In genomic region chr10:93063576-93063975, GRCm38 (mm10) we compare ENCODE assay signal across 13 mouse cellular contexts. TPM values are rescaled to one million over a fixed set of nuclear protein-coding genes. Genes with fewer than 3 reads are reported as not detected.
DNase-seq lines count a peak whose midpoint lies in the region; ATAC-seq and TF ChIP-seq lines count a peak whose summit lies in the region.
"Had no signal": no experiment of that assay in that cellular context is flagged by ENCODE, and none has a peak within 500 bp of the region (broad histone marks: within the 10 kb centered on the region; RNA-seq: fewer than 3 reads in every experiment).

No protein-coding gene starts in this region.

- WGBS in cerebellum, adult 2 months: 93% methylated on average over 3 of the region's 3 CpGs
- 58% methylated on average over 3 of the region's 3 CpGs for WGBS in hindbrain, embryonic 11.5 days

- no peak overlapping the region for H3K4me3 ChIP-seq in cerebellum, adult 2 months (replicated peaks; ENCODE audit: insufficient read depth, low read depth, low read length)
- no peak overlapping the region for H3K4me3 ChIP-seq in hindbrain, embryonic 11.5 days (ENCODE audit: low read depth, low read length)

- no peak overlapping the region for H3K4me2 ChIP-seq in hindbrain, embryonic 11.5 days (replicated peaks; ENCODE audit: low read depth, low read length)

- ATAC-seq in hindbrain, embryonic 11.5 days (ENCODE audit: low FRiP score): no peak

- H3K36me3 ChIP-seq in hindbrain, embryonic 11.5 days (ENCODE audit: control insufficient read depth, insufficient read depth, low read length): no peaks in the 10 kb centered on the region

- H3K9ac ChIP-seq in hindbrain, embryonic 11.5 days (ENCODE audit: low read depth, low read length): no peak overlapping the region

- peak; percentile 31 for DNase-seq in ES-CJ7 (ENCODE audit: low read depth, low spot score)
- peak; percentile 70 for DNase-seq in c-Kit-positive CD71-positive TER-119-negative erythroid progenitor cells, embryonic 14.5 days (ENCODE audit: low read depth)
- DNase-seq in kidney, adult 18-20 months: peak; percentile 44
- DNase-seq in kidney, postnatal 4 days: peak; percentile 48 to 57
- DNase-seq in cerebellum, adult 2 months: no peak
- no peak for DNase-seq in hindbrain, embryonic 11.5 days (ENCODE audit: low spot score)
- no peak for DNase-seq in spleen, postnatal 14 days (ENCODE audit: low spot score in 2 of 2)
- no peak for DNase-seq in thymus, postnatal 14 days
- DNase-seq: B cell, adult 2 months; cerebellum, postnatal 36 days; heart, adult 11 months; right cerebral cortex, postnatal 25 days had no signal

- no peaks in the 10 kb centered on the region for H3K27me3 ChIP-seq in cerebellum, adult 2 months (ENCODE audit: control insufficient read depth, insufficient read depth, low read length)
- no peaks in the 10 kb centered on the region for H3K27me3 ChIP-seq in hindbrain, embryonic 11.5 days (ENCODE audit: control insufficient read depth, insufficient read depth, low read length)

- H3K9me3 ChIP-seq in hindbrain, embryonic 11.5 days (ENCODE audit: control insufficient read depth, low read length): no peaks in the 10 kb centered on the region

- TF ChIP-seq CTCF in cerebellum, adult 2 months (IDR thresholded peaks at IDR 0.05; ENCODE audit: borderline replicate concordance, insufficient read depth, low read depth, low read length): no peak

- no peak overlapping the region for H3K27ac ChIP-seq in cerebellum, adult 2 months (ENCODE audit: insufficient read depth, low read length)
- H3K27ac ChIP-seq in hindbrain, embryonic 11.5 days (ENCODE audit: low read depth, low read length): no peak overlapping the region
- H3K27ac ChIP-seq: macrophage had no signal

- no peaks in the 10 kb centered on the region for H3K4me1 ChIP-seq in cerebellum, adult 2 months (ENCODE audit: control insufficient read depth, insufficient read depth, low read length)
- H3K4me1 ChIP-seq in hindbrain, embryonic 11.5 days (replicated peaks; ENCODE audit: control insufficient read depth, insufficient read depth, low read length): no peaks in the 10 kb centered on the region

- TF ChIP-seq POLR2A in cerebellum, adult 2 months (IDR thresholded peaks at IDR 0.05; ENCODE audit: borderline replicate concordance, insufficient read depth, low read length): no peak

RNA-seq across cellular contexts. Expression of gene Cfap54, which starts 17.8 kb away (rescaled TPM):
- polyA plus RNA-seq in cerebellum, adult 2 months (2012; rRNA removed): 0.95 and 1.00 TPM in 2 replicates
- 0.82 and 2.4 TPM in 2 replicates for polyA plus RNA-seq in hindbrain, embryonic 11.5 days (2014; fragmentation: Nextera tagmentation; extraction: Ambion mirVana)
- polyA plus RNA-seq: macrophage had no signal

Comparison
In these comparisons a context has a peak if more than half of its experiments do, and no peak if none do; other contexts are left out.
1. DNase-seq: peak in ES-CJ7 (single experiment), c-Kit-positive CD71-positive TER-119-negative erythroid progenitor cells, embryonic 14.5 days (single experiment), kidney, adult 18-20 months (single experiment) and kidney, postnatal 4 days (2 of 2); none in cerebellum, adult 2 months (0 of 2), hindbrain, embryonic 11.5 days (single experiment), spleen, postnatal 14 days (0 of 2) and thymus, postnatal 14 days (single experiment).